Mouse (Mus musculus) thymus, adult 2 months (tissue): ENCODE measurements around the gene Chd4.

Source experiments
- CTCF ChIP-seq: fragments of 200-500 bp; IDR thresholded peaks from 2 replicates; pipeline ENCODE4 v1.5.1; 2012; ENCODE audit warnings: mild to moderate bottlenecking, control low read depth, low read length, moderate library complexity, borderline replicate concordance; ENCODE audit not compliant: control insufficient read depth, poor library complexity, insufficient read depth; ENCODE audit errors: extremely low read depth
- POLR2A ChIP-seq: fragments of 200-500 bp; IDR thresholded peaks from 2 replicates; pipeline ENCODE4 v1.6.1; 2012; ENCODE audit warnings: mild to moderate bottlenecking, low read length, control low read depth, moderate library complexity; ENCODE audit not compliant: control insufficient read depth, poor library complexity, insufficient read depth; ENCODE audit errors: extremely low read depth

GRCm38 (mm10) chr6:125153018-125153389 is 57.2 kb downstream of the Chd4 start:
- no peak for TF ChIP-seq CTCF
- TF ChIP-seq POLR2A, result no peak
